Mouse (Mus musculus) kidney, embryonic 14.5 days (tissue): ENCODE measurements around the gene Dnaic2. TPM values are rescaled to one million over a fixed set of nuclear protein-coding genes. Genes with fewer than 3 reads are reported as not detected.

Experiments
- ATAC-seq: fragments of 200-750 bp; cut with Nextera tagmentation; 2 replicates; pipeline ENCODE4 v1.8.0; 2017; ENCODE audit warnings: moderate number of reproducible peaks, mild to moderate bottlenecking, moderate TSS enrichment, moderate library complexity; ENCODE audit not compliant: low FRiP score, low TSS enrichment
- H3K27ac ChIP-seq: fragments of 300-500 bp; sonication (generic); 2 replicates; pipeline ENCODE4 v1.5.1; 2014; ENCODE audit warnings: low read depth, mild to moderate bottlenecking, low read length, moderate library complexity, mixed read lengths
- H3K27me3 ChIP-seq: fragments of 300-500 bp; sonication (generic); 2 replicates; pipeline ENCODE4 v1.6.1; 2014; ENCODE audit warnings: mild to moderate bottlenecking, low read length; ENCODE audit not compliant: control insufficient read depth, insufficient read depth
- H3K36me3 ChIP-seq: fragments of 300-500 bp; sonication (generic); 2 replicates; pipeline ENCODE4 v1.6.1; 2014; ENCODE audit warnings: low read length, mixed read lengths; ENCODE audit not compliant: control insufficient read depth, insufficient read depth
- H3K4me1 ChIP-seq: fragments of 300-500 bp; sonication (generic); 2 replicates; pipeline ENCODE4 v1.6.1; 2014; ENCODE audit warnings: low read length, mixed read lengths; ENCODE audit not compliant: control insufficient read depth, insufficient read depth
- H3K4me2 ChIP-seq: fragments of 300-500 bp; sonication (generic); replicated peaks from 2 replicates; pipeline ENCODE4 v1.6.1; 2014; ENCODE audit warnings: low read depth, mild to moderate bottlenecking, low read length
- H3K4me3 ChIP-seq: fragments of 300-500 bp; sonication (generic); 2 replicates; pipeline ENCODE4 v1.5.1; 2014; ENCODE audit warnings: mild to moderate bottlenecking, low read length
- H3K9ac ChIP-seq: fragments of 300-500 bp; sonication (generic); 2 replicates; pipeline ENCODE4 v1.6.1; 2014; ENCODE audit warnings: low read depth, mild to moderate bottlenecking, low read length, moderate library complexity
- H3K9me3 ChIP-seq: fragments of 300-500 bp; sonication (generic); 2 replicates; pipeline ENCODE4 v1.6.1; 2016; ENCODE audit warnings: low read length; ENCODE audit not compliant: control insufficient read depth
- WGBS: fragments of 180-500 bp; shearing (Covaris S2); extraction: QIAGEN DNeasy Blood & Tissue Kit; methylation state at CpG from one replicate; pipeline ENCODE4 v1.1.7; 2014; 5-methylcytosine and 5-hydroxymethylcytosine counted together
- polyA plus RNA-seq: library from polyadenylated mRNA; unstranded; fragments of >200 nt; fragmentation: Nextera tagmentation; extraction: Ambion mirVana; gene quantifications from 2 replicates; pipeline ENCODE4 v1.2.1, GENCODE M21; 2014

Gene Dnaic2
- polyA plus RNA-seq, 1 experiment from 2014 or later, result 0.28 TPM

DNA sequence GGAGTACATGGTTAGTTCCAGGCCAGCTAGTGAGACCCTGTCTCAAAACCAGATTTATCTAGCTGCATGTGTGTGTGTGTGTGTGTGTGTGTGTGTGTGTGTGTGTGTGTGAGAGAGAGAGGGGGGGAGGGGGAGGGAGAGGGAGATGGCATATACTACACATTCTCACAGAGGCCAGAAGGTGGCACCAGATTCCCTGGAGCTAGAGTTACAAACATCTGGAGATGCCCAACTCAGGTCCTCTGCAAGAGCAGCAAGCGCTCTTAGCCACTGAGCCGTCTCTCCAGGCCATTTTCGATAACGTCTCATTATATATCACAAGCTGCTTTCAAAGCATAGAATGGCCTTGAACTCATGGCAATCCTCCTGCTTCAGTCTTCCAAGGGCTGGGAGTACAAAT, 4.5 kb downstream of the Dnaic2 start:
- no peak overlapping the region for H3K9ac ChIP-seq
- H3K4me1 ChIP-seq, result 0 out of 2 replicates have a peak, but pooled peaks cover 9% of the 10 kb centered on the region
- no peaks in the 10 kb centered on the region for H3K27me3 ChIP-seq
- no peaks in the 10 kb centered on the region for H3K36me3 ChIP-seq
- no peak overlapping the region for H3K4me3 ChIP-seq
- WGBS, result 84% methylated on average over 4 of the region's 4 CpGs
- H3K27ac ChIP-seq, result no peak overlapping the region
- ATAC-seq, result no peak
- H3K9me3 ChIP-seq, result no peaks in the 10 kb centered on the region
- H3K4me2 ChIP-seq, result no peak overlapping the region

DNA sequence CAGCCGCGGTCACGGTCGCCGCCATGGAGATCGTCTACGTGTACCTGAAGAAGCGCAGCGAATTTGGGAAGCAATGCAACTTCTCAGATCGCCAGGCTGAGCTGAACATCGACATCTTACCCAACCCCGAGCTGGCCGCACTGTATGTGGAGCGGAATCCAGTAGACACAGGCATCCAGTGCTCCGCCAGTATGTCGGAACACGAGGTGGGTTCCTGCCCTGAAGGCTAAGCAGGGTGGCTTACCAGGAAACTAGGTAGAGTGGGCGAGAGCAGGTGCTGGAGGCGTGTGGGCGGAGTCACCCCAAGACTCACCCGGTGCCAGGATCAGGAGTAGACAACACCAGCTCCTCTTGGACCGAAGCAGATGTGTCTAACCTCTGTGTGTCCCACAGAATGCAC, 5.7 kb downstream of the Dnaic2 start:
- ATAC-seq, result no peak
- WGBS, result 77% methylated on average over 22 of the region's 22 CpGs
- H3K9me3 ChIP-seq, result no peaks in the 10 kb centered on the region
- H3K4me3 ChIP-seq, result no peak overlapping the region
- H3K4me1 ChIP-seq, result no peaks in the 10 kb centered on the region
- H3K36me3 ChIP-seq, result no peaks in the 10 kb centered on the region
- no peak overlapping the region for H3K9ac ChIP-seq
- H3K27ac ChIP-seq, result no peak overlapping the region
- H3K27me3 ChIP-seq, result no peaks in the 10 kb centered on the region
- H3K4me2 ChIP-seq, result no peak overlapping the region

DNA sequence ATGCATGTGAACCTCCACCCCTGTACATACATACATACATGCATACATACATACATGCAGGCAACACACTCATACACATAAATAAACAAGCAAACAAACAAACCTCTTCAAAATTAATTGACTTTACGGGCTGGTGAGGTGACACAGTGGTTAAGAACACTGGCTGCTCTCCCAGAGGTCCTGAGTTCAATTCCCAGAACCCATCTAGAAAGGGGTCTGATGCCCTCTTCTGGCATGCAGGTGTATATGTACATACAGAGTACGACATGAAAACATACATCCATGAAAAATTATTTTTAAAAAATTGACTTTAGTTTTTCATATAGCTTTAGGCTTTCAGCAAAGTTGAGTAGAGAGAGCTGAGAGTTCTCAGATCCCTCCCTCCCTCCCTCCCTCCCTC, 8.9 kb downstream of the Dnaic2 start:
- H3K9me3 ChIP-seq, result no peaks in the 10 kb centered on the region
- no peak overlapping the region for H3K27ac ChIP-seq
- no peaks in the 10 kb centered on the region for H3K36me3 ChIP-seq
- no peak overlapping the region for H3K9ac ChIP-seq
- peaks cover 20% of the 10 kb centered on the region for H3K4me1 ChIP-seq
- no peak for ATAC-seq
- 79% methylated on average over 2 of the region's 2 CpGs for WGBS
- H3K4me2 ChIP-seq, result no peak overlapping the region
- H3K4me3 ChIP-seq, result no peak overlapping the region
- no peaks in the 10 kb centered on the region for H3K27me3 ChIP-seq

DNA sequence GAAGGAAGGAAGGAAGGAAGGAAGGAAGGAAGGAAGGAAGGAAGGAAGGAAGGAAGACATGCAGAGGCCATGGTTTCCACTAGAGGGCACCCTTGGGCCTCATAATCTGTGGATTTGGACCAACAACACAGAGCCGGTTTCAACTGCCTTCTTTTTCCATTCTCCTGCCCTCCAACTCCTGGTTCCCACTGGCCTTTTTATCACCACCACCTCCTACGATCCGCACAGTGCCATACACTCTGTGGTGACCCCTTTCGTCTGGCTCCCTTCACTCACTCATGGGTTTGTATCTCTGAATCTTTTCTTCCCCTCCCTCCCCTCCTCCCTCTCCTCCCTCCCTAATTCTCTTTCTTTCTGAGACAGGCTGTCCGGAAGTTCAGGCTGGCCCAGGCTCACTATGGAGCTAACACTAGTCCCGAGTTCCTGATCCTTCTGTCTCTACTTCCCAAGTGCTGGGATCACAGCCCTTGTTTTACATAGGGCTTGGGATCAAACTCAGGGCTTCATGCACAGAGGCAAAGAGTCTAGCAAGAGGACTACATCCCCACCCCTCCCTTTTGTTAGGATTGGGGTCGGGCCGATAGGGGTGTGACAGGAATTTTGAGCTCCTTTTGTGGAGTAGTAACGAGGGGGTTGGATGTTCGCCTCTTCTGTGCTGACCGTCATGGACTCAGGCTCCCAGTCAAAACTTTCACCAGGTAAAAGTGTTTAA, 9.9 kb downstream of the Dnaic2 start:
- ATAC-seq, result 0 out of 2 replicates have a peak, but pooled peaks have one; percentile 43
- no peaks in the 10 kb centered on the region for H3K36me3 ChIP-seq
- 37% methylated on average over 11 of the region's 11 CpGs for WGBS
- no peak overlapping the region for H3K4me3 ChIP-seq
- no peak overlapping the region for H3K27ac ChIP-seq
- no peaks in the 10 kb centered on the region for H3K9me3 ChIP-seq
- no peak overlapping the region for H3K4me2 ChIP-seq
- H3K4me1 ChIP-seq, result peaks cover 20% of the 10 kb centered on the region
- H3K27me3 ChIP-seq, result no peaks in the 10 kb centered on the region
- no peak overlapping the region for H3K9ac ChIP-seq

DNA sequence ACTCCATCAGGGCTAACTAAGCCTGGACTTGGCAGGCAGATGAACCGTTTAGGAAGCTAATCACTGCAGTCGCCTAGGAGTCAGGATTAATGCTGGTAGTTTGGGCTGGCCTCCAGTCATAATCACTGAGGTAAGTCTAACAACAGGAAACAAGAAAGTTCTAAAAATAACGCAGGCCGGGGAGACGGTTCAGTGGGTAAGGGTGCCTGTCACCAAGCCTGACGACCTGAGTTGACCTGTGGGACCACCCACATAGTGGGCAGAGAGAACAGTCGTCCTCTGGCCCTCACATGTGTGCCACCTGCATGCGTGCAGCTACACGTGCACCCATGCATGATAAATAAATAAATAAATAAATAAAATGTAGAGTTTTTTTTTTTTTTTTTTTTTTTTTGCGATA, 13.4 kb downstream of the Dnaic2 start:
- no peaks in the 10 kb centered on the region for H3K9me3 ChIP-seq
- H3K4me3 ChIP-seq, result no peak overlapping the region
- H3K27me3 ChIP-seq, result no peaks in the 10 kb centered on the region
- H3K9ac ChIP-seq, result no peak overlapping the region
- no peak overlapping the region for H3K4me2 ChIP-seq
- peak; percentile 4; the same call in 1 of the 2 replicates for ATAC-seq
- WGBS, result 18% methylated on average over 10 of the region's 10 CpGs
- peaks cover 20% of the 10 kb centered on the region for H3K4me1 ChIP-seq
- no peak overlapping the region for H3K27ac ChIP-seq
- no peaks in the 10 kb centered on the region for H3K36me3 ChIP-seq

DNA sequence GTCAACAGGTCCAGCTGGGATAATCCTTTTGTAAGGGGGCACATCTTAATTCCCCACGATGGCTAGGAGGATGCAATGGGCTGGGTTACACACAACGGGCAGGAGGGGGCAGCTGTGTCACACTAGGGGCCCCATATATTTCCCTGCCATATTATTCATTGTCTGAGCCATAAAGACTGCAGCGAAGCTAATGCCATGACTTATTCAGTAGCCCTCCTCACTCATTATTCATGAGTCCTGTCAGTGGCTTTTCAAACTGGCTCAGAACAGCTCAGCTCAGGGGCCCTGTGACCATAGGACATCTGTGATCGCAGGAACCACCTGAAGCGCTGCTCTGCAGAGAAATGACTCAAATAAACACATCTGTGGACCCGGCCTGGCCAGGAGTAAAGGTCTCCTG, 14.2 kb downstream of the Dnaic2 start:
- 31% methylated on average over 6 of the region's 6 CpGs for WGBS
- ATAC-seq, result no peak
- H3K9ac ChIP-seq, result no peak overlapping the region

DNA sequence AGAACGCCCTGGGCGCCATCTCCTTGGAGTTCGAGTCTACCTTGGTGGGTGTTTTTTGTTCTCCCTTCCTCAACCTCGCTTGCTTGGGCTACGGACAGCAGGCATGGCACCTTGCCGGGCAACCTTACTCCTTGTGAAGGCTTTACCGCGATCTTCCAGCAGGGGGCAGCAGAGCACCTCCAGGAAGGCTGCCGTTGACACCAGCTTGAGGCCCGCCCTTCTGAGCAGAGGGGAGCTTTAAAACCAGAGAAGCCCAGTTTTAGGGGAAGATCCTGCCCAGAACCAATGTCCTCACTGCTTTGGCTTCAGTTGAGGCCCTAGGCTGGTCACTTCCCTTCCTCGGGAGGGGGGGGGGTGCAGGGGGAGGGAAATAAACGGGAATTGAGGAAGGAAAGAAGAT, 17.9 kb downstream of the Dnaic2 start:
- peak; percentile 76 for ATAC-seq

More for the DNA sequence above, 14.2 kb downstream of the Dnaic2 start:
- H3K4me3 ChIP-seq, result no peak overlapping the region
- no peaks in the 10 kb centered on the region for H3K9me3 ChIP-seq
- peaks cover 20% of the 10 kb centered on the region for H3K4me1 ChIP-seq
- no peaks in the 10 kb centered on the region for H3K27me3 ChIP-seq
- no peak overlapping the region for H3K27ac ChIP-seq
- no peak overlapping the region for H3K4me2 ChIP-seq
- no peaks in the 10 kb centered on the region for H3K36me3 ChIP-seq

DNA sequence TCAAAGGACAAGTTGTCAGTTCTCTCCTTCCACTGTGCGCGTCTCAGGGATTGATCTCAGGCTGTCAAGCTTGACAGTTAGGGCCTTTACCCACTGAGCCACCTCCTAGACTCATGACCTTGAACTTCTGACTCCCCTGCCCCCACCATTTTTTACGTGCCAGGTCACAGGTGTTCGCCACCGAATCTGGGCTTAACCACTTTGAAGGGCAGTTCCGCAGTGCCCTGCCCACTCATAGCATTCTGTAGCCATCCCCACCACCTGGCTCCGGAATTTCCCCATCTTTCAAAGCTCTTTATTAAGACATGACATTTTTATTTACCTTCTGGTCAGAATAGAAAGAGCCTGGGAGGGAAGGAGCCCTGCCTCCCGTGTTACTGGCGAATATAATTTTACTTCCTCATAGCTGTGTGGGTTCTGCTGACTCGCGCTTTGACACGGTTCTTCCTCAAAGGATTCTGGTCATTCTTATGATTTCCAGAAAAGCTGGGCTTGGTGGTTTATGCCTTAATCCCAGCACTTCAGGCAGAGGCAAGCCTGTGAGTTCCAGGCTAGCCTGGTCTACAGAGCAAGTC, 20.4 kb downstream of the Dnaic2 start:
- 56% methylated on average over 12 of the region's 12 CpGs for WGBS
- no peaks in the 10 kb centered on the region for H3K4me1 ChIP-seq
- H3K36me3 ChIP-seq, result no peaks in the 10 kb centered on the region

More for the DNA sequence above, 17.9 kb downstream of the Dnaic2 start:
- H3K4me2 ChIP-seq, result no peak overlapping the region; the same call in 1 of the 2 replicates
- H3K9me3 ChIP-seq, result no peaks in the 10 kb centered on the region
- no peak overlapping the region for H3K4me3 ChIP-seq
- H3K27me3 ChIP-seq, result no peaks in the 10 kb centered on the region
- peaks cover 9% of the 10 kb centered on the region; the same call in 1 of the 2 replicates for H3K4me1 ChIP-seq
- WGBS, result 1% methylated on average over 12 of the region's 12 CpGs
- no peak overlapping the region for H3K27ac ChIP-seq
- no peak overlapping the region for H3K9ac ChIP-seq
- H3K36me3 ChIP-seq, result no peaks in the 10 kb centered on the region

More for the DNA sequence above, 20.4 kb downstream of the Dnaic2 start:
- Histone ChIP-seq H3K4me2 (no peak overlapping the region), H3K27me3 (no peaks in the 10 kb centered on the region), H3K27ac (no peak overlapping the region), H3K4me3 (no peak overlapping the region), H3K9ac (no peak overlapping the region), H3K9me3 (no peaks in the 10 kb centered on the region)
- no peak for ATAC-seq
